Mouse (Mus musculus) hematopoietic multipotent progenitor cell, adult 10-12 weeks (in vitro differentiated cells): Measurements from ENCODE around the gene Tmem200b. TPM values are rescaled to one million over a fixed set of nuclear protein-coding genes. Genes with fewer than 3 reads are reported as not detected.

Experiments used
- polyA plus RNA-seq: library from polyadenylated mRNA; stranded (reverse); fragments of >175 nt; gene quantifications from 2 replicates; pipeline ENCODE4 v1.2.3, GENCODE M21; 2012; ENCODE audit warnings: low replicate concordance

The Tmem200b gene
- 0.42 and 0.62 TPM in 2 replicates for polyA plus RNA-seq

GRCm38 (mm10) chr4:131921461-131922346 is at the start of gene Tmem200b:
Gene Tmem200b (plus strand): TSS chr4:131921771.

GRCm38 (mm10) chr4:131873293-131874168 is 48.0 kb upstream of the Tmem200b start, which contains the start of gene Srsf4:
Gene Srsf4 (plus strand): TSS chr4:131873617.

Other genes with a start within 250 kb of the Tmem200b start
- 0.08 and 0.16 TPM in 2 replicates for gene Ptpru, start 83.5 kb upstream of the Tmem200b start, polyA plus RNA-seq
- 15.1 and 18.8 TPM in 2 replicates for gene Mecr, start 78.3 kb upstream of the Tmem200b start, polyA plus RNA-seq
- 111 and 156 TPM in 2 replicates for gene Srsf4, start 48.2 kb upstream of the Tmem200b start, polyA plus RNA-seq
- 0.16 and 0.46 TPM in 2 replicates for gene Gm10300, start 152.9 kb downstream of the Tmem200b start, polyA plus RNA-seq
- gene Epb41, start 153.6 kb downstream of the Tmem200b start, polyA plus RNA-seq, result 44.6 and 133 TPM in 2 replicates
- 0.26 and 0.64 TPM in 2 replicates for gene Oprd1, start 222.7 kb downstream of the Tmem200b start, polyA plus RNA-seq